Mouse (Mus musculus): ENCODE data around the gene Slc25a44.

The Slc25a44 gene

GRCm38 (mm10) chr3:88424605-88425329 is at the start of gene Slc25a44:
Gene Slc25a44 (minus strand): TSS chr3:88425139.
- peak; percentile 98 for DNase-seq (ENCODE audit: low spot score in 2 of 2)

- DNase-seq (ENCODE audit: low spot score in 2 of 2), result no peak
Measured at GRCm38 (mm10) chr3:88473571-88473970, 48.6 kb upstream of the Slc25a44 start.

GRCm38 (mm10) chr3:88473020-88473419 is 48.1 kb upstream of the Slc25a44 start:
- DNase-seq (ENCODE audit: low spot score in 2 of 2), result no peak

- no peak for DNase-seq (ENCODE audit: low spot score in 2 of 2)
Measured at GRCm38 (mm10) chr3:88470943-88471479, 46.1 kb upstream of the Slc25a44 start.

- DNase-seq (ENCODE audit: low spot score in 2 of 2), result no peak
Measured at GRCm38 (mm10) chr3:88469466-88469865, 44.5 kb upstream of the Slc25a44 start.

GRCm38 (mm10) chr3:88467116-88467824 is 42.3 kb upstream of the Slc25a44 start:
- DNase-seq (ENCODE audit: low spot score in 2 of 2), result peak; percentile 70 to 81

GRCm38 (mm10) chr3:88465127-88465526 is 40.2 kb upstream of the Slc25a44 start:
- no peak for DNase-seq (ENCODE audit: low spot score in 2 of 2)

GRCm38 (mm10) chr3:88464425-88464824 is 39.5 kb upstream of the Slc25a44 start:
- DNase-seq (ENCODE audit: low spot score in 2 of 2), result no peak

GRCm38 (mm10) chr3:88460983-88461696 is 36.2 kb upstream of the Slc25a44 start, which contains the start of gene Sema4a:
Gene Sema4a (minus strand): TSS chr3:88461182.
- DNase-seq (ENCODE audit: low spot score in 2 of 2), result no peak

- DNase-seq (ENCODE audit: low spot score in 2 of 2), result no peak
Measured at GRCm38 (mm10) chr3:88460029-88460428, 35.1 kb upstream of the Slc25a44 start.

GRCm38 (mm10) chr3:88458778-88459219 is 33.9 kb upstream of the Slc25a44 start:
- no peak for DNase-seq (ENCODE audit: low spot score in 2 of 2)

GRCm38 (mm10) chr3:88456746-88457532 is 32.0 kb upstream of the Slc25a44 start:
- no peak for DNase-seq (ENCODE audit: low spot score in 2 of 2)

- DNase-seq (ENCODE audit: low spot score in 2 of 2), result no peak
Measured at GRCm38 (mm10) chr3:88456313-88456712, 31.4 kb upstream of the Slc25a44 start.

- no peak for DNase-seq (ENCODE audit: low spot score in 2 of 2)
Measured at GRCm38 (mm10) chr3:88455588-88456264, 30.8 kb upstream of the Slc25a44 start.

- DNase-seq (ENCODE audit: low spot score in 2 of 2), result no peak
Measured at GRCm38 (mm10) chr3:88454762-88455587, 30.0 kb upstream of the Slc25a44 start.

GRCm38 (mm10) chr3:88453986-88454385 is 29.0 kb upstream of the Slc25a44 start:
- no peak for DNase-seq (ENCODE audit: low spot score in 2 of 2)

- no peak for DNase-seq (ENCODE audit: low spot score in 2 of 2)
Measured at GRCm38 (mm10) chr3:88453369-88453768, 28.4 kb upstream of the Slc25a44 start.

GRCm38 (mm10) chr3:88452716-88453115 is 27.8 kb upstream of the Slc25a44 start:
- DNase-seq (ENCODE audit: low spot score in 2 of 2), result no peak

- DNase-seq (ENCODE audit: low spot score in 2 of 2), result no peak
Measured at GRCm38 (mm10) chr3:88452246-88452645, 27.3 kb upstream of the Slc25a44 start.
